23 mouse cellular contexts compared by ENCODE assay signal in genomic region chr15:74210896-74211295, GRCm38 (mm10).
DNase-seq lines count a peak whose midpoint lies in the region; ATAC-seq and TF ChIP-seq lines count a peak whose summit lies in the region.
"Had no signal": no experiment of that assay in that cellular context is flagged by ENCODE, and none has a peak within 500 bp of the region (broad histone marks: within the 10 kb centered on the region; RNA-seq: fewer than 3 reads in every experiment).

No protein-coding gene starts in this region.

- H3K36me3 ChIP-seq in lung, embryonic 14.5 days (ENCODE audit: insufficient read depth), result no peaks in the 10 kb centered on the region
- no peaks in the 10 kb centered on the region for H3K36me3 ChIP-seq in midbrain, embryonic 10.5 days
- no peaks in the 10 kb centered on the region for H3K36me3 ChIP-seq in midbrain, embryonic 15.5 days (replicated peaks)
- H3K36me3 ChIP-seq: embryonic facial prominence, embryonic 12.5 days; heart, embryonic 13.5 days; hindbrain, embryonic 12.5 days had no signal

- H3K9me3 ChIP-seq in lung, embryonic 14.5 days (ENCODE audit: low read depth, low read length), result no peaks in the 10 kb centered on the region
- no peaks in the 10 kb centered on the region for H3K9me3 ChIP-seq in midbrain, embryonic 10.5 days (replicated peaks)
- H3K9me3 ChIP-seq in midbrain, embryonic 15.5 days, result no peaks in the 10 kb centered on the region
- H3K9me3 ChIP-seq: embryonic facial prominence, embryonic 12.5 days; heart, embryonic 13.5 days; hindbrain, embryonic 12.5 days had no signal

- intact Hi-C loops in gastrocnemius, adult 2 months (cut with DNase I), result no loop called here
- intact Hi-C loops in gastrocnemius, postnatal 36 days (cut with DNase I), result no loop called here

- peak overlapping the region; percentile 68; the same call in 1 of the 2 replicates for H3K27ac ChIP-seq in gastrocnemius, adult 2 months
- H3K27ac ChIP-seq in lung, embryonic 14.5 days (ENCODE audit: low read depth), result no peak overlapping the region; the same call in 1 of the 2 replicates
- H3K27ac ChIP-seq in midbrain, embryonic 10.5 days (replicated peaks), result peak overlapping the region; percentile 4; the same call in 1 of the 2 replicates
- no peak overlapping the region for H3K27ac ChIP-seq in midbrain, embryonic 15.5 days
- H3K27ac ChIP-seq: embryonic facial prominence, embryonic 12.5 days; heart, embryonic 13.5 days; hindbrain, embryonic 12.5 days had no signal

- 29% methylated on average over 5 of the region's 5 CpGs for WGBS in lung, embryonic 14.5 days
- WGBS in midbrain, embryonic 10.5 days, result 80% methylated on average over 5 of the region's 5 CpGs
- 84% methylated on average over 5 of the region's 5 CpGs for WGBS in midbrain, embryonic 15.5 days

- no peak for TF ChIP-seq CTCF in gastrocnemius, adult 2 months (IDR thresholded peaks at IDR 0.05)
- no peak for TF ChIP-seq CTCF in lung, embryonic 14.5 days (IDR thresholded peaks at IDR 0.05; ENCODE audit: low read depth)

- no peaks in the 10 kb centered on the region for H3K4me1 ChIP-seq in lung, embryonic 14.5 days (ENCODE audit: insufficient read depth)
- H3K4me1 ChIP-seq in midbrain, embryonic 10.5 days, result peaks cover 31% of the 10 kb centered on the region
- peaks cover 13% of the 10 kb centered on the region for H3K4me1 ChIP-seq in midbrain, embryonic 15.5 days

- no peaks in the 10 kb centered on the region for H3K27me3 ChIP-seq in lung, embryonic 14.5 days (ENCODE audit: insufficient read depth, low read length)
- peaks cover 15% of the 10 kb centered on the region for H3K27me3 ChIP-seq in midbrain, embryonic 10.5 days (ENCODE audit: low read depth, poor library complexity, severe bottlenecking)
- H3K27me3 ChIP-seq in midbrain, embryonic 15.5 days (replicated peaks), result 0 out of 2 replicates have a peak, but pooled peaks cover 3% of the 10 kb centered on the region
- H3K27me3 ChIP-seq: CH12.LX; hindbrain, embryonic 12.5 days; Patski had no signal

- H3K4me3 ChIP-seq in gastrocnemius, adult 2 months, result no peak overlapping the region
- H3K4me3 ChIP-seq in lung, embryonic 14.5 days (ENCODE audit: low read depth, low read length), result no peak overlapping the region
- H3K4me3 ChIP-seq in midbrain, embryonic 10.5 days, result no peak overlapping the region
- no peak overlapping the region for H3K4me3 ChIP-seq in midbrain, embryonic 15.5 days
- H3K4me3 ChIP-seq: embryonic facial prominence, embryonic 12.5 days; heart, embryonic 13.5 days; hindbrain, embryonic 12.5 days had no signal

- no peak overlapping the region for H3K9ac ChIP-seq in lung, embryonic 14.5 days
- no peak overlapping the region for H3K9ac ChIP-seq in midbrain, embryonic 15.5 days
- H3K9ac ChIP-seq: embryonic facial prominence, embryonic 12.5 days; forebrain, postnatal 0 days; heart, embryonic 13.5 days; hindbrain, embryonic 12.5 days had no signal

- no peak for DNase-seq in gastrocnemius, adult 2 months
- no peak for DNase-seq in gastrocnemius, postnatal 36 days
- DNase-seq in lung, embryonic 14.5 days, result peak; percentile 57
- no peak for DNase-seq in lung, postnatal 14 days
- no peak for DNase-seq in midbrain, embryonic 10.5 days (ENCODE audit: low spot score)
- DNase-seq in cerebellum, postnatal 10 days, result no peak
- DNase-seq: adrenal gland, postnatal 14 days; cerebellum, adult 11-12 months; cerebellum, adult 9-10 months; cerebellum, postnatal 36 days; embryo, embryonic 11 days; forebrain, postnatal 0 days; gastrocnemius, postnatal 25 days; heart, adult 18-20 months; heart, postnatal 36 days had no signal

- ATAC-seq in lung, embryonic 14.5 days (ENCODE audit: insufficient read depth), result peak; percentile 90
- no peak for ATAC-seq in midbrain, embryonic 15.5 days (replicated peaks)
- ATAC-seq: activated CD4-positive, CD25-positive, alpha-beta regulatory T cell, adult 4 months; forebrain, postnatal 0 days; hindbrain, embryonic 16.5 days; Patski had no signal

- H3K4me2 ChIP-seq in lung, embryonic 14.5 days, result no peak overlapping the region
- no peak overlapping the region for H3K4me2 ChIP-seq in midbrain, embryonic 15.5 days
- H3K4me2 ChIP-seq: embryonic facial prominence, embryonic 12.5 days; heart, embryonic 13.5 days; hindbrain, embryonic 12.5 days had no signal

Comparison
In these comparisons a context has a peak if more than half of its experiments do, and no peak if none do; other contexts are left out.
1. H3K27ac ChIP-seq: peak in gastrocnemius, adult 2 months (single experiment) and midbrain, embryonic 10.5 days (single experiment); none in lung, embryonic 14.5 days (single experiment) and midbrain, embryonic 15.5 days (single experiment).